Mouse (Mus musculus): Measurements from ENCODE around the gene Dnm1.

Dnm1 gene

DNA sequence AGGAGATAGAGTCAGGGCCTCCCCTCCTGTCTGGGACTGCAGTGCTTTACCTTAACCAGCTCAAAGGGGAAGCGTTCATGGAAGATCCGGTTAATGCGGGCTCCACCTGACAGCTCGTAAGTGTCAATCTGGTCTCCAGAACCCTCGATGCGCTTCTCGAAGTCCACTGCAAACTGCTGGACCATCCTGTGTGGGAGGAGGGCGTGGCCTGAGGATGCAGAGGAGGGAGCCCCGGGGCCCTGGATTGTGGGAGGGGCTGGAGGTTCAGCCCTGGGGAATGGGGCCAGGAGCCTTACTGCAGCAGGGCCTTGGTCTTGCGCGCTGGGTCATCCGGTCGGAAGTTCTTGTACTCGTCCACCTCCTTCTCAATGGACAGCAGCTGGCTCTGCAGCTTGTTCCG, 17.2 kb downstream of the Dnm1 start:
- DNase-seq: no peak

DNA sequence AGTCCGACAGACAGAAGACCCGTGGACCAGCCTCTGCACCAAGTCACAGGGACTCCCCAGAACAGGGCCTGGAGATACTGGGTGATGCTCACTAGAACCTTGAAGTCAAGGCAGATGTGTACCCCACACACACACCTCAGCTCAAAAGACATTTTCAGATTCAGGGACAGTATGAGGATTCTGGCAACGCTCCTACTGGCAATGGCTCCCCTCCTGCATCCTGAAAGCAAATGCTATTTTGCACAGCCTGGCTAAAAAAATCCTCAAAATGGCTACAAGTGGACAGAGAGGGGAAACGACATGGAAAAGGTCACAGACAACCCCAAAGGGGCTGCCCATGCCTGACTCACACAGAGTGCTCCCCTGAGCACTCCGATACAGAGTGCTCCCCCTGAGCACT, 21.0 kb downstream of the Dnm1 start:
- no peak for DNase-seq

DNA sequence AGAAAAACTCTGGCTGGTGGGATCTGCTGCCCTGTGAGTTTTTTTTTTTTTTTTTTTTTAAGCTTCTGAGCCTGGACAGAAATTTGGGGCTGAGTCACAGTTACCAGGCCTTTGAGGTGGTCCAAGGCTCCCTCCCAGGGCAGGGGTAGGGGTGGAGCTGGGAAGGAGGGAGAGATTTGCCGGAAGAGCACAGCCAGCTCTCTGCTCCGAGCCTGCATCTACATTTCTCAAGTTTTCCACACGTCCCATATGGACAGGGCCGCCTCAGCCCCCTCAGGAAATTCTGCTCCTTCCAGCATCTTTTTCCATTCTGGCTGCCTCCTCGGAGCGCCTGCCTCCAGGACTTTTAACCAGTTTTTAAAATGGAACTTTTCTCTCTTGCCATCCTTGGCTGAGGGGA, 23.6 kb downstream of the Dnm1 start:
- DNase-seq: no peak

GRCm38 (mm10) chr2:32328911-32329460, 24.2 kb downstream of the Dnm1 start:
- DNase-seq: no peak

GRCm38 (mm10) chr2:32327200-32327599, 25.9 kb downstream of the Dnm1 start:
- DNase-seq: no peak

GRCm38 (mm10) chr2:32325342-32325741, 27.8 kb downstream of the Dnm1 start:
- DNase-seq: peak in 1 of 2 experiments; percentile 44

DNA sequence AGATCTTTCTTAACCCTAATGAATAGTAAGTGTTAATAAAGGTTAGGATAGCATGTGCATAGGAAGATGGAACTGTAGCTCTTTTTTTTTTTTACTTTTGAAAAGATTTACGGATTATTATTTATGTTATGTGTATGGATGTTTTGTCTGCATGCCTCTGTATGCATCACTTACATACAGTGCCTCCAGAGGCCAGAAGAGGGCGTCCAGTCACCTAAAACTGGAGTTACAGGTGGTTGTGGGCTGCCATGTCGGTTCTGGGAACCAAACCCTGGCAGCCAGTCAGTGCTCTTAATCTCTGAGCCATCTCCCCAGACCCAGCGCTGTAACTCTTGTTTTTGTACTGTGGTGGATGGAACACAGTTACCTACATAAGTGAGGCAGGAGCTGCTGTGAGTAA, 28.8 kb downstream of the Dnm1 start:
- DNase-seq: no peak

DNA sequence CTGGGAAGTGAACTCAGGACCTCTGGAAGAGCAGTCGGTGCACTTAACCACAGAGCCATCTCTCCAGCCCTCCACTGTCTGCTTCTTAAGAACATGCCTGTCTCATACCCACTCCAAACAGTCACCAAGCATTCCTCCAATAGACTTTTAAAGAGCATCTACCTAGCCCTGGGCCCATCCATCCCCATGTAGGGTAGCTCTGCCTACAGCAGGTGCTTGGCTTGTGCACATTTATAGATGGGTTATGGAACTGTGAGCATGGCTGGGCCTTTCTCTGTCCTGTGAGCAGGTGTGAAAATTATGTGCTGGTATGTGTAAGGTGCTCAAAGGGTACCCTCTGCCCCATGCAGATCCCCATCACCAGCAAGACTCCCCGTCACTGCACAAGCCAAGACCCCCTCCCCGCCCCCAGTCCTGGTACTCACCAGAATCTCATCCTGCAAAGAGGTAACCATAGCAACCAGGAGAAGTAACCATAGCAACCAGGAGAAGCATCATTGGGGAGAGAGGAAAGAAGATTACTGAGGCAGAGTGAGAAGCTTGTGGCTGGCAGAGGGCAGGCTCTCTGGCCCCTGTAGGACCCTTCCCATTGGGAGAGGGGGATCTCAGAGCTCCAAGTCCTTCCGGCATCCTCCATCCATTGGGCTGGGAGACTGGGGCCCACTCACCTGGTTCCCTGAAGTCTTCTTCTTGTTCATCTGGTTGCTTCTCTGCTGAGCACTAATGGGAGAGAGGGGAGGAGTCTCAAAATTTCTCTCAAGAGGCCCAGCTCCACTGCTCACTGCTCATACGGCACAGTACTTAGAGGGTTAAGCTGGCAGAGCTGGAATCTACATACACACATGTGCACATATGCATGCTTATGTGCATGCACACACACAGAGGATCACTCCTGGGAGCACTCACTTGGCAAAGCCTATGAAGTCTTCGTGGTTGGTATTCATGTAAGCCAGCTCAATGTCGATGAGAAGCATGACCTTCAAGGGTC, 30.1 kb downstream of the Dnm1 start:
- no peak for DNase-seq

DNA sequence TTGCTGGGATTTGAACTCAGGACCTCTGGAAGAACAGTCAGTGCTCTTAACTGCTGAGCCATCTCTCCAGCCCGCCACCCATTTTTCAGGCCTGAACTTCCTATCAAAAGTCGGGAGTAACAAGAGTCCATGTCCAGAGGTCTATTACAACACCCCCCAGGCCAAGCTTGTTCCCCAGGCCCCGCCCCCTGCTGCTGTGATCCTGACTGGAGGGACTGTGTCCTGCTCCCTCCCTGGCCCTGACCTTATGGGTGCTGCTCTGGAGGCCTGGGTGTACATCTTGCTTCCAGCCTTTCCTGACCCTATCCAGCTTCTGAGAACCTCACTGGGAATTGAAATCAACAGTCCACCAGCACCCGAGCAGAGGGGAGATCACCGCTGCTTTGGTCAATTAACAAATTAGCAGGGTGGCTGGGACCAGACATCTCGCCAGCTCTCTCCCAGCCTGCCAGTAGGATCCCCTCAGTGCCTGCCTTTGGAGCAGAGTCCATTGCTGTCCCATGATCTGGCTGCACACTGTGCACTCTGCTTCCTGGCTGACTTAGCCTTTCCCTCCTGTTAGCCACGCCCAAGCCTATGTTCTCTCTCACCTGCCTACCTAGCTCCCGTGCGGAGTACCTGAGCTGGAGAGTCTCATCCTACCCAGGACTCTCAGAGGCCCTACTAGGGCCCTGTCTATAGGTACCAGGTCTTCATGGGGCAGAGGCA, 31.4 kb downstream of the Dnm1 start:
- peak in 1 of 2 experiments; percentile 18 for DNase-seq

DNA sequence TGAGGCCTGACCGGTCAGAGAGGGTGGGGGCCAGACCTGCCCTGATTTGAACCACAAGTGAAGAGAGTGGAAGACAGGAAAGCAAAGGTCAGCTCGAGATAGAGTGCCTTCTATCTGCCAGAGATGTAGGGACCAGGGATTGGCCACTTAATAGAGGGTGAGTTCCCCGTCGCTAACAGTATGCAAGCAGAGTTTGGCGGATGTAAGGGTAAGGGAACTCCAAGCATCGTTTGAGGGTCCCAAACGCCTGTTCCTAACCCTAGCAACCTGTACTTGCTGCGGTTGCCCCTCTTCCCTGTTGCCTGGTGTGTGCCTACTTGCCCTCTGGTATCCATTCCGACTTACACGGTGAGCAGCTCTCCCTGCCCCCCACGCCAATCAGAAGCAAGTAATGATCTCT, 32.4 kb downstream of the Dnm1 start:
- no peak for DNase-seq

- DNase-seq: peak in 1 of 2 experiments; percentile 31
Observed at GRCm38 (mm10) chr2:32319586-32320580, 33.3 kb downstream of the Dnm1 start.

GRCm38 (mm10) chr2:32318709-32319585, 34.2 kb downstream of the Dnm1 start:
- DNase-seq: no peak

- peak; percentile 56 to 62 for DNase-seq
Observed at GRCm38 (mm10) chr2:32317791-32318417, 35.2 kb downstream of the Dnm1 start.

DNA sequence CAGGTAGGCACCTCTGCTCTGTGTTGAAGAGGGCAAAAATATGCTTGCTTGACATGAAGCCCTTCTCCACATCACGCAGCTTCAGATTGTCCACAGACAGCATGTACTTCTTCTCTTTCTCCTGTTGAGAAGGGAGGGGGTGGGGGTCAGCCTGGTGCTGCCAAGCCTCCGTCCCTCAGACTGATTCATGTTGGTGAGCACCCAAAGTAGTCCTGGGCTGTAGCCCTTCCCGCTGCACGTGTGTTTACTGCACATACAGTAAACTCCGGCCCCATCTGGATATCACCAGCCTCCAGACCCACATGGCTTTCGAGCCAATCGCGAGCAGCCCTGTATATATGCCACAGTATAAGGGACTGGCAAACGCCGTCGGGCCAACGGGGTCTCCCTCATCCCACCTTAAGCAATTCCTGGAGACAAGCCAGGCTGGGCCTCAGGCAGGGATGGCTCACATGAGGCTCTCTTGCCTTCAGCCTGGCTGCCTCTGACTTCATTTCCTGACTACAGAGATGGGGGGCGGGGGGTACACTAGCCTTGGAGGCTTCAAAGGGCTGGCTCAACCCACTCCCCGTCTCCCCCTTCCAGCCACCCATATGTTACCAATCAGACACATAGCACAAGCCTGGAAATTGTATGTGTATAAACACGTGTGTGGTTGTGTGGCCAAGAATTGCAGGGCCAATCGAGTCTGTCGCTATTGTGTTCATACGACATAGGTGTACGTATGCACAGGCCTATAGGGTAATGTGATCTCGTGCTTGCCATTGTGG, 36.1 kb downstream of the Dnm1 start:
- no peak for DNase-seq

DNA sequence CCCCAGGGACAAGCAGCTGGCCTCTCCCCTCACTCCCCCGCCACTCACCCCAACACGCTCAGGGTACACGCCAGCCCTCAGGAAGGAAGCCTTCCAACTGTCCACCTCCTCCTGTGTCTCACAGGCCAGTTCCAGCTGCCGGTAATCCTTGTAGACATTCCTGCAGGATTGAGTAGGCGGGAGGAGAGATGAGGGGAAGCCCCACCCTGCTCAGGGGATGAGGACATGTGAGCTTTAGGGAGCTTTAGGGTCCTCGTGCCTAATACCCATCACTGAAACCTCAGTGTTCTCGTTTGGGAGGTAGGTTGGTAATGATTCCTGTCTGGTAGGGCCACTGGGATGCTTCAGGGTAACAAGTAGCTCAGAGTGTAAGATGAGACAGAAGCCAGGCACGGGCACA, 37.4 kb downstream of the Dnm1 start:
- DNase-seq: peak in 1 of 2 experiments; percentile 50

GRCm38 (mm10) chr2:32314831-32315230, 38.3 kb downstream of the Dnm1 start:
- DNase-seq: no peak

DNA sequence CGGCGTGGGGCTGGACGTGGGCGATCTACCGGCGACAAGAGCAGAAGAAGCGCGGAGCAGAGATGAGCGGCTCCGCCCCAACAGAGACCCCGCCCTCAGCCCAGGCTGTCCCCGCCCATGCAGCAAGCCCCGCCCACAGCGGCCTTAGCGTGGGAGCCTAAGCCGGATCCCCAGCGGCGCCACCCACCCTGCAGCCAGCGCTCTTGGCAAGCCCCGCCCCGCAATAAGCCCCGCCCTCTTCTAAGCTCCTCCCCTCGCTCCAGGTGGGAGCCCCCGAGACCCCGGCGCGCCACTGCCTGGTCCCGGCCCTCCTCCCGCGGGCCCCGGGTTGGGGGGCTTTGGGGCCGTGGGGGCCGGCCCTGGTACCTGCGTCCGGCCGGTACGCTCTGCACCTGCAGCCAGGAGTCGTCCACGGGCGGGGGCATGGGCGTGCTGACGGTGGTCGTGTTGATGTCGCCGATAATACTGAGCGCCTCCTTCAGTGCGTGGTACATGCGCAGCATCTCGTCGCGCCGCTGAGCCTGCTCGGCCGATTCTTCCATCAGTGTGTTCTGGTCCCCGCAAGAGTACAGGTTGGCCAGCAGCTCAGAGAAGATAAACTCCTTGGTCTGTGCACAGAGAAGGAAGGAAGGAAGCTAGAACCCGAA, 40.7 kb downstream of the Dnm1 start:
- peak; percentile 68 to 78 for DNase-seq

DNA sequence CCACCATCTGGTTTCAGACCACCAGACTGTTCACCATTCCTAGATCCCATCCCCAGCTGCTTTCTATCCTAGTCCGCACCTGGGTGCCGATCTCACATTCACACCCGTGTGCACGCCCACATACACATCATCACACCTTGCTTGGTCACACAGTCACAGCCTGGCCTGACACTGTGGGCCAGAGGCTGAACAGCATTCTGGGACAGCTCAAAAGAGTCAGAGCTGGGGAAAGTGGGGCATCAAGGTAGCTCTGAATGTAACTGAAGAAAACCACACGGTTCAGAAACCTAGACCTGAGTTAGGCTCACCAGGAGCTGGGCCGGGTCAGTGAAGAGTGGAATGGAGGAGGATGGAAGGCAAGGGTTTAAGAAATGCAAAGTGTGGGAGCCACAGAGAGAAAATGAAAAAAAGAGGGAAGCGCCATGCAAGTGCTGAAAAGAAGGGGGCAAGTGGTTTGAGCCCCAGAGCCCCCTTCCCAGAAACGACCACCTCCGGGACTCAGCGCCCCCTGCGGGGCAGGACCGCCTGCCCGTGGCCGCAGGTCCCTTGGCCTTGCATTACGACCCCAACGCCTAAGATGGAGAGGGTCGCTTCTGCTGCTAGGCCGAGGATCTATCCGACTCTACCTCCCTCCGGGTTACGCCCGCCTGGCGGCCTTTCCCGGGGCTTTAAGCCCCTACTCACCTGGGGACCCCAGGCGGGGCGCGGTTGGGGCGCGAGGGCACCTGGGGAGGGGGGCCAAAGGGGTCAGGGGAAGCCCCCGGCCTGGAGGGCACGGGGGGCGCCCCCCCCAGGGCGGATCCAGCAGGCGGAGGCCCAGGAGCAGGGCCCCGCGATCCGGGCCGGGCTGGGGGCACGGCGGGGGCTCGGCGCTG, 41.5 kb downstream of the Dnm1 start:
- no peak for DNase-seq

Data from lung, adult 18-20 months (tissue).